26 mouse cellular contexts compared by ENCODE assay signal in the genomic region with DNA sequence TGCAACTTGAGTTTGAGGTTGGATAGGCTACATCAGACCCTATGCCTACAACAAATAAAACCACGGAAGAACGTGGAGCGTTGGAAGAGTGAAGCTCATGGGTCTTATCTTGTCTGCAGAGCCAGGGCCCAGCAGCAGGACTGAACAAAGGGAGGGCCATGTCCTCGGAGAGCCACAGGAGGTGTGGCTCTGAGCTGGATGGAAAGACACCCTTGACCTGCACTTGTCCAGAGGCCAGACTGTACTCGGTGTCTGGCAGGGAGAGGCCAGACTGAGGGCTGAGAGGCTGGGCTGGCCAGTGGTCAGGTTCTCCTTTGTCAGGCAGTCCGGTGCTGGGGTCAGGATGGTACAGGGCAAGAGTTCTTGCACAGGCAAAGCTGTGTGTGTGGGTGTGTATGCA. TPM values are rescaled to one million over a fixed set of nuclear protein-coding genes. Genes with fewer than 3 reads are reported as not detected.
DNase-seq lines count a peak whose midpoint lies in the region; TF ChIP-seq lines count a peak whose summit lies in the region.
"Had no signal": no experiment of that assay in that cellular context is flagged by ENCODE, and none has a peak within 500 bp of the region (broad histone marks: within the 10 kb centered on the region; RNA-seq: fewer than 3 reads in every experiment).

No protein-coding gene starts in this region.

- no peaks in the 10 kb centered on the region for H3K36me3 ChIP-seq in kidney, adult 2 months (ENCODE audit: control insufficient read depth, insufficient read depth, low read length)
- H3K36me3 ChIP-seq: forebrain, embryonic 12.5 days; limb, embryonic 10.5 days; lung, embryonic 15.5 days; neural tube, embryonic 12.5 days; stomach, embryonic 15.5 days had no signal

- 46% methylated on average over 6 of the region's 6 CpGs for WGBS in kidney, adult 2 months

- TF ChIP-seq CTCF in kidney, adult 2 months (conservative IDR thresholded peaks at IDR 0.05; ENCODE audit: insufficient read depth, insufficient read length, low read depth, low read length) = no peak

- peak; percentile 73 for DNase-seq in adrenal gland, adult 2 months
- no peak for DNase-seq in adrenal gland, postnatal 4 days (ENCODE audit: low spot score in 2 of 2)
- peak; percentile 31 for DNase-seq in kidney, adult 2 months
- no peak for DNase-seq in kidney, adult 9 months
- peak; percentile 35 for DNase-seq in ovary, adult 18-20 months (ENCODE audit: low spot score)
- DNase-seq in ovary, postnatal 14 days (ENCODE audit: low spot score) = no peak
- DNase-seq in layer of hippocampus, adult 9-10 months (ENCODE audit: low spot score) = no peak
- no peak for DNase-seq in gastrocnemius, postnatal 10 days
- DNase-seq: cerebellum, adult 11-12 months; cerebellum, postnatal 25 days; gastrocnemius, postnatal 14 days; right cerebral cortex, postnatal 14 days had no signal

- no peak for TF ChIP-seq POLR2A in kidney, adult 2 months (IDR thresholded peaks at IDR 0.05; ENCODE audit: low read depth, low read length)

- no peaks in the 10 kb centered on the region for H3K4me1 ChIP-seq in kidney, adult 2 months (ENCODE audit: control insufficient read depth, insufficient read depth, low read length)

- H3K27ac ChIP-seq in kidney, adult 2 months (ENCODE audit: insufficient read depth, low read depth, low read length) = no peak overlapping the region
- H3K27ac ChIP-seq: forebrain, embryonic 12.5 days; kidney, postnatal 0 days; layer of hippocampus, adult 2 months; limb, embryonic 10.5 days; lung, embryonic 15.5 days; neural tube, embryonic 12.5 days; stomach, embryonic 15.5 days had no signal

- H3K27me3 ChIP-seq in kidney, adult 2 months (replicated peaks; ENCODE audit: control insufficient read depth, insufficient read depth, low read length) = no peaks in the 10 kb centered on the region

- no peak overlapping the region for H3K4me3 ChIP-seq in kidney, adult 2 months (ENCODE audit: insufficient read depth, low read depth, low read length)
- H3K4me3 ChIP-seq: forebrain, embryonic 12.5 days; layer of hippocampus, adult 2 months; limb, embryonic 10.5 days; lung, embryonic 15.5 days; neural tube, embryonic 12.5 days; stomach, embryonic 15.5 days had no signal

RNA-seq across cellular contexts. Expression of a gene that starts 4.9 kb away (rescaled TPM):
- total RNA-seq in adrenal gland, adult 2 months (2021) = 1 to 10 TPM; 1.2 to 1.7 TPM
- polyA plus RNA-seq in adrenal gland, adult 2 months (2012; rRNA removed) = 1.9 and 2.5 TPM in 2 replicates
- 1 to 10 TPM; 1.7 to 4.5 TPM for total RNA-seq in adrenal gland, postnatal 4 days (2021)
- polyA plus RNA-seq in kidney, adult 2 months (2012; rRNA removed) = 83.5 and 89.5 TPM in 2 replicates
- under 1 TPM; 0.31 to 0.43 TPM for total RNA-seq in gastrocnemius, postnatal 10 days (2021)
- total RNA-seq: MEL had no signal

RNA-seq across cellular contexts. Expression of a gene that starts 11.7 kb away (rescaled TPM):
- 10 to 100 TPM; 75.1 to 78.7 TPM for total RNA-seq in adrenal gland, adult 2 months (2021)
- 179 and 206 TPM in 2 replicates for polyA plus RNA-seq in adrenal gland, adult 2 months (2012; rRNA removed)
- total RNA-seq in adrenal gland, postnatal 4 days (2021) = 10 to 100 TPM; 88.9 to 89.8 TPM
- polyA plus RNA-seq in kidney, adult 2 months (2012; rRNA removed) = 97.1 and 116 TPM in 2 replicates
- 10 to 100 TPM; 34.0 to 36.1 TPM for total RNA-seq in gastrocnemius, postnatal 10 days (2021)

RNA-seq across cellular contexts. Expression of a gene that starts 23.8 kb away (rescaled TPM):
- 100 to 1,000 TPM; 208 to 308 TPM for total RNA-seq in adrenal gland, adult 2 months (2021)
- 284 and 368 TPM in 2 replicates for polyA plus RNA-seq in adrenal gland, adult 2 months (2012; rRNA removed)
- 100 to 1,000 TPM; 219 to 241 TPM for total RNA-seq in adrenal gland, postnatal 4 days (2021)
- 98.6 and 109 TPM in 2 replicates for polyA plus RNA-seq in kidney, adult 2 months (2012; rRNA removed)
- total RNA-seq in gastrocnemius, postnatal 10 days (2021) = 10 to 100 TPM; 43.8 to 58.8 TPM

RNA-seq across cellular contexts. Expression of a gene that starts 39.5 kb away (rescaled TPM):
- not detected for total RNA-seq in adrenal gland, adult 2 months (2021)
- polyA plus RNA-seq in adrenal gland, adult 2 months (2012; rRNA removed) = not detected in 2 replicates
- total RNA-seq in adrenal gland, postnatal 4 days (2021) = not detected
- polyA plus RNA-seq in kidney, adult 2 months (2012; rRNA removed) = 0.39 and 0.86 TPM in 2 replicates
- total RNA-seq in gastrocnemius, postnatal 10 days (2021) = not detected
- total RNA-seq: gastrocnemius, postnatal 14 days; heart, adult 8-10 months; hematopoietic stem cell, adult 5-6 weeks; layer of hippocampus, adult 2 months; left cerebral cortex, adult 18-20 months; MEL; monocyte, adult 5-6 weeks had no signal
- polyA plus RNA-seq: forebrain, embryonic 12.5 days; frontal cortex, adult 2 months; spleen, adult 2 months had no signal

RNA-seq across cellular contexts. Expression of a gene that starts 55.3 kb away (rescaled TPM):
- under 1 TPM in 1 of 2 experiments, not detected in 1; 0.21 TPM for total RNA-seq in adrenal gland, adult 2 months (2021)
- 0.02 and 0.11 TPM in 2 replicates for polyA plus RNA-seq in adrenal gland, adult 2 months (2012; rRNA removed)
- total RNA-seq in adrenal gland, postnatal 4 days (2021) = under 1 TPM; 0.59 to 0.62 TPM
- polyA plus RNA-seq in kidney, adult 2 months (2012; rRNA removed) = 6.1 and 7.1 TPM in 2 replicates
- under 1 TPM in 1 of 2 experiments, not detected in 1; 0.07 TPM for total RNA-seq in gastrocnemius, postnatal 10 days (2021)
- total RNA-seq: gastrocnemius, postnatal 14 days; MEL; monocyte, adult 5-6 weeks had no signal
- polyA plus RNA-seq: spleen, adult 2 months had no signal

Comparison
In these comparisons a context has a peak if more than half of its experiments do, and no peak if none do; other contexts are left out.
1. DNase-seq: peak in adrenal gland, adult 2 months (single experiment), kidney, adult 2 months (single experiment) and ovary, adult 18-20 months (single experiment); none in adrenal gland, postnatal 4 days (0 of 2), kidney, adult 9 months (single experiment), ovary, postnatal 14 days (single experiment), layer of hippocampus, adult 9-10 months (single experiment) and gastrocnemius, postnatal 10 days (single experiment).